Mouse (Mus musculus) spleen, postnatal 14 days (tissue): Measurements from ENCODE around the gene Gtpbp2.

Experiments
- DNase-seq, 2 experiments: peaks; one replicate each; pipeline ENCODE4 v3.0.0; 2021 to 2022; ENCODE audit warnings: low spot score in 2 of 2

Gene Gtpbp2

DNA sequence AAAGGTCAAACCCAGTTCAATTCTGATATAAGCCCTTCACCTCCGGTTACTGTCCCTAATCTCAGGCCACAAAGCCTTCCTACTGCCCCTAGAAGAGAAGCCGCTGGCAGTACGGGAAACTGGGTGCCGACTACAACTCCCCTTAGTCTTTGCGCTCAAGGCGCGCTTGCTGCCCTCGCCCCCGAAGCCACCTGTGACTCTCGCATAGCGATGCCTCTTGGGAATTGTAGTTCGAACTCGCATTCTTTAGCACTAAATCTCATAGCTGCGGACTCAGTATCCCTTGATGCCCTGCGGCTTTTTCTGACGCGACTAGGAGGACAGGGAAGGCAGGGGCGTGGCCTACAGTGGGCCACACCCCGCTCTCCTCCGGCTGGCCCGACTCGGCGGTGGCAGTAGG lies at the start of gene Gtpbp2:
Gene Gtpbp2 (plus strand): TSS at position 347 of the 400 bp plus-strand sequence.
- DNase-seq: peak; percentile 86 to 92

DNA sequence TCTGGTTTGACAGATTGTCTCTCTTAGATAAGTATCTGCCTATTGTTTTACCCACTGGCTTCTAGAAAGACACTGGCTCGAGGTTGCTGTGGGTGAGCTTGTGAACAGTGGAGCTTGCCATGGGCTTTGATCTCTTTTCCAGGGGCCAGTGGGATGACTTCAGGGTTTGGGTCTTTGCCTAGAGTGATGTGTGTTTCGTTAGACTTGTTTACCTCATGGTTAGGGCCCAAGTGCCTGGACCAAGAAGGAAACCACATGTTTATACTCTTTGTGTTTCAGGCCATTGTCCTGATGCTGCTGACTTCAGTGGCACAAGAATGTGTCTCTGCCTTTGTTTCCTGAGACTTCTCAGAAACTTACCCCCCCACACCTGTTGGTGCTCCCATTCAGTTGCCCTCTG lies 45.3 kb upstream of the Gtpbp2 start:
- no peak for DNase-seq

DNA sequence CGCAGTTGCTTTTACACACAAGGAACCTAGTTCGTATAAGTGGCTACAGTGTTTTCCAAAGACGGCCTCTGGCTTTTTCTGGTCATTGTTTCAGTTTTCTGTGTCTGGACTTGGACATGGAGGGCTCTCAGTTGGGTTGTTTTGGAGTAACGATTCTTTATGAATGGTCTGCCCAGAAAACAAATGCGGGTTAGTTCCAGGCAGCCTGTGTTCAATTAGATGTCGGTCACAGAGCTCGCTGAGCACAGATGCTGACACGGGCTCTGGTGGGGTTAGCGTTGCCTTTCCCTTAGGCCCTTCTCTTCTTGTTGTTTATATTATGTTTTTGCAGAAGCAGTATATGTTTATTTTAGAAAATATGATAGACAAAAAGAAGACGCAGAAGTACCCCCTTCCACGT lies 44.7 kb upstream of the Gtpbp2 start:
- no peak for DNase-seq

DNA sequence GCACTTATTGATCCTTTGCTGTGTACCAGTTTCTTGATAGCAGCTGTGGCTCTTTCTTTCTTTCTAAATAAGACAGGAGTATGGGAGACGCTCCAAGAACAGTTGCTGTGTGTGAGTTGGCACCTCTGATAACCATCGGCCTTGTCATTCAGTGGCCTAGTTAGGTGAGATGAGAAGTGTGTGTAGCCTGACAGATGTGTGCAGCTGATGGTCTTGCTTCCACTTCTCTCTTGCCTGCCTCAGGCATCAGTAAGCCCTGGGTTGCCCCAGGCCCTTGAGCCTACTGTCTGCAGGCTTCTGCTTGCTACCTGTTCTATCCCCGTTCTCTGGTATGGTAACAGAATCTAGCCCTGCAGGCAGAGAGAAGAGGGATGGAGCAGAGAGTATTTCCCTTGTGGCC lies 44.0 kb upstream of the Gtpbp2 start:
- no peak for DNase-seq

DNA sequence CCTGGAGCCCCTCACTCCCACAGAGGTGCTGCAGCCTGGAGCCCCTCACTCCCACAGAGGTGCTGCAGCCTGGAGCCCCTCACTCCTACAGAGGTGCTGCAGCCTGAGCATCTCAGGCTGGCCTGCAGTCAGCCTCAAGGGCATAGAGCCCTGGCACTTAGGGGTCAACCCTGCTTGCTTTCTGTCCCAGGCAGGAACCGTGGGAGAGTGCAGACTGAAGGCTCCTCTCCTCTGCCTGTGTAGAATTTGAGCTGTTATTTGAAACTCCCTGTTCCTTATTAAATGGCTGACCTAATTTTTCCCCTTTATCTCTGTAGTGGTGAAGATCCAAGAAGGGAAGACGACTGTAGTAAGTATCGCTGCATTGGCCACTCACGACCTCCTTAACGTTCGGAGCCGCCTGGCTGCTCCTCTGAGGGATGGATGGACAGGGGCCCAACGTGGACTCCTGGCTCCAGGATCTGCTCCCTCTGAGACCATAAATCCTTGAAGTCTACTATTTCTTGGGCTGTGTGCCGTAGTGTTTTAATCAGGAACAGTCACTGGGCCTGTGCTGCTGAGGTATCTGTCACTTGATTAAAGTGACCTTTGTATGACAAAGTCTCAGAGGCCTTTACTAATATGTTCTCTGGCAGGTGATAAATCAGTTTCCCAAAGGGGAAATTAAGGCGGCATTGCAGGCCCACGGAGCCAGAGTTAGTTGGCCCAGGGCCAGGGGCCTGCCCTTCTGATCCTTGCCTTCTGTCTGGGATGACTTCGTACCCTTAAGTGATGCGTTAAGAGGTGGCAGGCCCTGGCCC lies 43.0 kb upstream of the Gtpbp2 start:
- DNase-seq: no peak

DNA sequence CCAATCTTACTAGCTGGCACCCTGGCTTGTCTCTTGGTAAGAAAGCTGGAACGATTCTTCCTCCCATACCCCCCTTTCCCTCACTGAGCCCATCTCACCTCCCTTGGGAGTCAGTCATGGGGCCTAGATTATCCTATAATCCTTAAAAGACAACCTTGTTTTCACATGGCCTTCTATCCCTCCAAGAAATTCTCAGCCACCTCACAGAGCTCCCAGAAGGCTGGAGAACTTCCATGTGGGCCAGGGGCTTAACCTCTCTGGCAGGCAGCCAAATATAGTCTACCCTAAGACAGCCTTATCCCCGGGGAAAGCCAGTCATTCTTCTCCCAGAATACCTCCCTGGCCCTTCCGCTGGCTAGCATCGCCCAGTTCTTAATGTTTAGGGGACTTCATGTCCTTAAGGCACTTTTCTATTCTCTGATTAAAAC lies 42.4 kb upstream of the Gtpbp2 start:
- no peak for DNase-seq

DNA sequence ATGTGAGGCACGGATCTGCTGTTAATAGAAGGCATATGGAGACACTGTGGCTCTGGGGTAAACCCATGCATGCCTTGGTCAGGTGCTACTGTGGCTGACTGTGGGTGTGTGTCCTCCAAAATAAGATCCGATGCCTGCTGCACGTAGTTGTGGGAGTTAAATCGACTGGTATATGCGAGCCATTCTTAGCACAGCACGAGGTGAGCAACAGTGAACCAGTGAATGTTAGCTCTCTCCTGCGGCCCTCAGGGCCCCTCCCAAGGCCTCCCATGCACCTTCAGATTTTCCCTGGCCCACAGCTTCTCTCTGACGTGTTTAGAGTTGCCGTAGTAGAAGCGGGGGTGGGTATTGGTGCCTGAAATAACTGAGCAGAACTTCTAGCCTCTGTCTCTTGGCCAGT lies 41.2 kb upstream of the Gtpbp2 start:
- no peak for DNase-seq

DNA sequence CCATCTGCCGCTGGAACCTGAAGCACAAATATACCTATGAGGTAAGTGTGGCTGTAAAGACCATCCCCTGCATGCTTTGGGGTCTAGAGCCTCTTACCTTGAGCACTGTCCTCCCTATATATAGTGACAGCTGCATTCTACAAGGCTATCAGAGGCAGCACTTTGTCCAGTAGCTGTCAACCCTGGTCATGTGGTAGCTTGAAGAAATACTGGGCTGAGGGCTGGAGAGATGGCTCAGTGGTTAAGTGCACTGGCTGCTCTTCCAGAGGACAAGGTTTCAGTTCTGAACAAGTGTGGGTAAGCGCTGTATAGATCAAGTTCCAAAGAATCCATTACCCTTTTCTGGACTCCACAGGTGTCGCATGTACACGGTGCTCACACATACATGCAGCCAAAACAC lies 38.0 kb upstream of the Gtpbp2 start:
- no peak for DNase-seq

DNA sequence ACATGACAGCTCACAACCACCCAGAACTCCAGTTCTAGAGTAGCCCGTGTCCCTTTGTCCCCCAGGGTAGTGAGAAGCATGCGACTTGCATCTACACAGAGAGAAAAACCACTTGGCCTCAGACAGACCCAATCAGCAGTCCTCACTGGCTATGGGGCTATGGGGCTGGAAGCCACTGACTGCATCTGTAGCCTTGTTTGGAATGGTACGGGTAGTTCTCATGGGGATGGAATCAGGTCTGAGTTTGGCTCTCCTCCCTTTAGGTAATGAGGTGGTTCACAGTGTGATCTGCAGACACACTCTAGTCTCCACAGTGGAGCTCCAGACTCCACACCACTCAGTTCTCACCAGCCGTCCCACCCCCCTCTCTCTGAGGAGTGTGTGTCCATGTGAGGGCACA lies 37.5 kb upstream of the Gtpbp2 start:
- no peak for DNase-seq

DNA sequence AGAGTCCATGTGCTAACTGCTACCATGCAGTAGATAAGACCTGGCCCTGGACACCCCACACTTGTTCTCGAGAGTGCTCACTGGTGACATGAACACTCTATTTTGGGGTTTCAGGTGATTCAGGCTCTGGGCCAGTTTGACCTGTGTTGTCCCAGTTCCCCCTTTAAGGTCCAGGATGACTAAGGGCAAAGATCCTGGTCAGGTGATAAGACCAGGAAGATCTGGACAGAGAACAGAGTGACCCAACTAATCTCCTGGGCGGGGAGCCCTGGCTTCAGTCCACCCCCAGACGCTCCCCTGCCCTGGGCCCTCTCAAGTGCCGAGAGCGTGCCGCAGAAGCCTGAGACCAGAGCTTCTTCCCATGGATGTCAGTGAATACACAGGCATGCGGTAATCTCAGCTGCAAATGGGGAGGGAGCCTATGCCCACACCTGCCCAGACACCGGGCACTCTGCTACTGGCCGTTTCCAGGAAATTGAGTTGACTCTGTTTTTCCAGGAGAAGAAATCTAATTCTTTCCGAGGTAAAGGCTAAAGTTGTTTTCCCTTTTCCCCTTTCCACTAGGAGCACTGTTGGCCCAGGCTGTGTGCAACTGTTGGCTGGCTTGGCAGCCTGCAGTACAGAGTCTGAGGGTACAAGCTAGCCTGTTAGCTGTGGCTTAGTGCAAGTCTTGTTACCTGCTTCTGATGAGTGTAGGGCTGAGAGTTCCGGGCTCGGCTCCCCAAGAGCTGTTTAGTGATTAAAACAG lies 36.7 kb upstream of the Gtpbp2 start:
- no peak for DNase-seq

DNA sequence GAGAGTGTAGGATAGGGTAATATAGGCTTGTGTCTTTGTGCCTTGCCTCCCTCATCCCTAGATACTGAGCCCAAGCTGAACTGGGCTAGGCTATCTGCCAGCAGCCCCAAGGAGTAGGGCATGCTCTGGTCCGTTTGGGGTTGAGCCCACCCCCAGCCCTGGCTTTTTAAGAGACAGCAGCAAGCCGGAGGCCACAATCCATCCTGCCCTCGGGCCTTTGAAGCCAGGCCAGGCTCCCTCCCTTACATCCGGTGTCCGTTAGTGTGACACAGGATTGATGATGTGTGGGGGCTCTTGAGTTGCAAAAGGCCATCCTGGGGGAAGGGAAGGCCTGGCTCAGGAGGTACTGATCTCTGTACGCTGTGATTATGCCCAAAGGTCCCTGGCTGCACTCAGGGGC lies 34.2 kb upstream of the Gtpbp2 start:
- no peak for DNase-seq

DNA sequence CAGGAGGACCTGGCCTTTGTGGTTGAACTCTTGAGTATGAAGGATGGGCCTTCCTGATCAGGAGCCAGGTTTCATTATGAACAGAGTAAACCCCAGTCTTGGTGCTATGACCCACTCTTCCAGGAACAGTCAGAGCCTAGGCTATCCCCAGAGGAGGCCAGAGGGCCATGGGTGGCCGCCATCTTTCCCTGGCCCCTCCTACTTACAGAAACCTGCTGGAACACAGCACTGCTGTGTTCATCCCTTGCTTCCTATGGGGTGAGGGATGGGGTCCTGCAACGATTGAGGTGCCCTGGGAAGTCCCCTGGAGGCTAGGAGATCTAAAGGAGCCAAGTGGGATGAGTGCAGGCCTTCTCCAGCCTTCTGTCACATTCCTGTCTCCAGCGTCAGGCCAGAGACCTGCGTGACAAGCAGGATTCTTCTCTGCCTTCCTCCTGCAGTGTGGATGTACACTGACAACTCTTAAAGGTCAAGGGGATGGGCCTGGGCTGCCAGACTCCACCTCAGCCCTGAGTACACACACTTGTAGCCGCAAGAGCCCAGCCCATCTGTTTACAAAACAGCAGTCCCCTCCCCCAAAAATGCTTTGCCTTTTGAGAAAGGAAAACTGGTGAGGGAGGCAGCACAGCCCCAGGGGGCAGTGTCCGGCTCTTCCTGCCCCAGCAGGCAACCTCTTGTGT lies 32.9 kb upstream of the Gtpbp2 start:
- DNase-seq: no peak

DNA sequence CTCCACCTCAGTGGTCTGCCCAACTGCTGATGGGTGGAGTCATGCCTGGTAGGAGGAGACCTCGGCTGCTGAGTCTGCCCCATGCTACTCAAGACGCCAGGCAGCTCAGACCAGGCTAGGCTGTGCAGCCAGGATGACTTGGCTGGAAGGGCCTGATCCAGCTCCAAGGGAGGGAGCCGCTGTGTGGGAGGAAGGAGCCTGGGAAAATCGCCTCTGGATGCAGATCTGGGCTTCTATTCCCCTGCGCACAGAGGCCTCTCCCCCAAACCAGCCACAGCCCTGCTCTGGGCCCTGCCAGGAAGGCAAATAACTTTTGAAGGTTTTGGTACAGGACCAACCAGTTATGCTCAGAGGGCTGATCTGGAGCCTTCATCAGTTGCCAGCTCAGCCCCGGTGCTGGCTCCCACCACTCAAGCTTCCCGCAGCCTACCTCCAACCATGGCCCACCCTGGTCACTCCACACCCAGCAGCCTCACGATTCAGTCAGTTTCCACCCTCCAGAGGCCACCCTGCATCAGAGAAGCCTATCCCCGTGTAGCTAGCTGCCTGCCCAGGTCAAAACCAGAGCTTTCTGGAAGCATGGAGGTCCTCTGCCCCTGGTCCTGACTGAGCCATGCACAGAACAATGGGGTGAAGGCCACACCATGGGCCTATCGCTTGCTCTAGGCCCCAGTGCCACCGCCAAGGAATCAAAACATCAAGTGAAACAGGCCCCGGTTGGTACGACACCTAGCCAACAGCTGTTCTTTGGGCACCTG lies 30.9 kb upstream of the Gtpbp2 start:
- no peak for DNase-seq

DNA sequence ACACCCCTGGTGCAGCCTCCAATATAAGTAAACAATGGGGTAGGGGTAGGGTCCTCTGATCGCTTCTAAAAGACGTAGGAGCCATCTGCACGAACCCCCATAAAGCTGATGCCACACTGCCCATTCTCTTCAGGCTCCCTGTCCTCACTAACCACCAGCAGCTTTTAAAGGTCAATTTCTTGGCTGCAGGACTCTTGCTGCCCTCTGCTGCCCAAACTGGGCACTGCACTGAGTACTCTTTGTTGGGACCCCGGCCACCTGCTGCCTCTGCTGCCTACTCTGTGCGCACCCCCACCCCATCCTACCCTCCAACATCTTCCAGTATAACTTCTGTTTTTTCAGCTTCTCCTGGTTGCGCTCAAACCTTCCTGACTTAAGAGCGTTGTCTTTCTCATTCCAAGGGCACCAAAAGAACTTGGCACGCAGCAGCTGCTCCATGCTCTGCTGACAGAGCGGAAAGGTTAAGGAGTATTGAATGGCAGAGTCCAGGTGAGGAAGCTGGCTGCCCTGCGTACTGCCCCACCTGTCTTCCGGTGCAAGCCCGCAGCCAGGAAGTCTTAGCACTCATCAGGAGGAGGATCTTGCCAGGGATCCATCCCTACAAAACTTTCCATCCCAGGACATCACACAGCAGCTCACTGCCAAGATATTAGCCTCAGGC lies 28.6 kb upstream of the Gtpbp2 start:
- DNase-seq: peak; percentile 54 to 70

DNA sequence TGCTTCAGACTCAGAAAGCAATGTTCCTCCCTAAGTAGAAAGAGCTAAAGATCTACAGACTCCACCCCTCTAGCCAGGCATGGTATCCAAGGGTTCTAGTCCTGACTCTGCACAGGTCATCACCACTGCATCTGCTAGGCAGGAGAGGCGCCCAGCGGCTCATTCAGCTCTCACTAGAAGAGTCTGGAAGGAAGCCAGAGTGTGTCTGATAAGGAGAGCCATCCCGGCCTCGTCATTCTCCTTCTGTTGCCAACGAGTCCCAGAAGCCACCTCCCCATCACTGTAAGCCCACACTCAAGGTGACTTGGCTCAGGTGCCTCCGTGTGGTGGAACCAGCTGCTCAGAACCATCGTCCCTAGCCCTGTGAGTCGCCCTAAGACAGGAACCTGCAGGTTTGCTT lies 28.0 kb upstream of the Gtpbp2 start:
- no peak for DNase-seq

DNA sequence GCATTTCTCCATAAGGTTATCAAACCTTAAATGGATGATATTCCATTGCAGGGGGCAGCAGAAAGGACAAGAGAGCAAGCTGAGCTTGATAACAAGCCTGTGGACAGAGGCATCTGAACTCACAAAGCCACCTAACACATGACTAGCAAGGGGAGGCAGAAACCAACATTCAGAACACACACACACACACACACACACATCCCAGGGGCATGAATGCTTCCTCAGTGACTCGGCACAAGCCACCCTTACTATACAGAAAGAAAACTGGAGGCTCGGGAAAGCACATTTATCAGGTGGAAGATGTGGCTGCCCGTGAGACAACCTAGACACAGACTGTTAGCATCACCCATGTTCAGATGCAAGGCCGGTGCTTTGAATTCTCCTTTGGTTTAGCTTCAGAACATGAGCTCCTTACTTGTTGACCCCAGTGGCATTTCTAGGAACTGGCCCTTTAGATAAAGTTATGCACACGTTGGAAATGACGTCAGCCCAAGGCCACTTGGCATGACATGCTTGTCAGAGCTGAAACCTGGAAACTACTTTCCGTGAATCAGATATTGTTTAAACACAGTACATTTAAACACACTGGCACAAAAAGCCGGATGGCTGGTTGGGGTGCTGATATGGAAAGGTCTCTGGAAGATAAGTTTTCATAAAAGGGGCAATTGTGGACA lies 22.1 kb upstream of the Gtpbp2 start:
- DNase-seq: no peak

DNA sequence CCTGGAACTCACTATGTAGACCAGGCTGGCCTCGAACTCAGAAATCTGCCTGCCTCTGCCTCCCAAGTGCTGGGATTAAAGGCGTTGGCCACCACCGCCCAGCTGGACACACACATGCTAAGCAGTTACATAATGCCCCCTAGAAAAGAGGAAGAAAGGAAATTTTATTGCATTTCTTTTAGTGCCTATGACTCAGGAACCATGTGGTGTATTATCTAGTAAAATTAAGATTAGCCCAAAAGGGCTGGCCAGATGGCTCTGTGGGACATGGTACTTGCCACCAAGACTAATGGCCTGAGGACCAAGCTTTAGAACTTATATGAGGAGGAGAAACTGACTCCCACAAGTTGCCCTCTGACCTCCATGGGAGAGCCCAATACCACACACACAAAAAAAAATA lies 21.0 kb upstream of the Gtpbp2 start:
- DNase-seq: no peak

DNA sequence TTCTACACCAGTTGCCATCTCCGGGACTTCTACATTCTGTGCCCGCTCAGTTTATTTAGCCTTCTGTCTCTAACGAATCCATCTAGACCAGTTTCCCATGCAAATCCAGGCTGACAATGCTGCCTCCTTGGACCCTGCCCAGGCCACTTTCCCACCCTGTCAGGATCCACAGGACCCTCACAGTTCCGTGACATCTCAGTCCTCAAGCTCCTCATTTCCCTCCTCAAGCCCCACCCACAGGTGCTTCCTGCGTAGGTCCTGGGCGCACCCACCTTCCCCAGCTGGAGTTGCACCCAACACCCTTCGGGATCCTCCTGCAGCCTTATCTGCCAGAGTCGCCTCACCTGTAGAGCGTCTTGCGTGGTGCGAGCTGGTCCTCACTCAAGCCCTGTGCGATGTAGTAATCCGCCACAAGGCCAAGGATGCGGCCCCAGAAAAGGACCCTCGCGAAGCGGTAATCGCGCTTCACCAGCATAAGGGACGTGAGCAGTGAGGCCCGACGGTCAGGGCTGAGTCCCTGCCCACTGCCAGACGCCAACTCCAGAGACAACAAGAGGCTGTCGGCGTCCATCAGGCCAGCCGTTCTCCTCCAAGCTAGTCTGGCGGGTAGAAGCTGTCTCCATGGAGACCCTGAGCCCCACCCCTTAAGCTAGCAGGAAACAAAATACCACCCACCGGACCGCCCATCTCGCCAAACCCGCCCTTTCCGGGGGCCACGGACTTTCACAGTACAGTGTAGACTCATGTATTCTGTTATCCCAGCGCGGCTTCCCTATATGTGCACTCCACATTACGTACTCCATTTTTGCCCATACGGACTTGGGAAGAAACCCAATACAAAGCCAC lies 17.0 kb upstream of the Gtpbp2 start, which contains the start of gene Rsph9:
Gene Rsph9 (minus strand): TSS at position 639 of the 846 bp plus-strand sequence.
- peak; percentile 64 to 74 for DNase-seq

DNA sequence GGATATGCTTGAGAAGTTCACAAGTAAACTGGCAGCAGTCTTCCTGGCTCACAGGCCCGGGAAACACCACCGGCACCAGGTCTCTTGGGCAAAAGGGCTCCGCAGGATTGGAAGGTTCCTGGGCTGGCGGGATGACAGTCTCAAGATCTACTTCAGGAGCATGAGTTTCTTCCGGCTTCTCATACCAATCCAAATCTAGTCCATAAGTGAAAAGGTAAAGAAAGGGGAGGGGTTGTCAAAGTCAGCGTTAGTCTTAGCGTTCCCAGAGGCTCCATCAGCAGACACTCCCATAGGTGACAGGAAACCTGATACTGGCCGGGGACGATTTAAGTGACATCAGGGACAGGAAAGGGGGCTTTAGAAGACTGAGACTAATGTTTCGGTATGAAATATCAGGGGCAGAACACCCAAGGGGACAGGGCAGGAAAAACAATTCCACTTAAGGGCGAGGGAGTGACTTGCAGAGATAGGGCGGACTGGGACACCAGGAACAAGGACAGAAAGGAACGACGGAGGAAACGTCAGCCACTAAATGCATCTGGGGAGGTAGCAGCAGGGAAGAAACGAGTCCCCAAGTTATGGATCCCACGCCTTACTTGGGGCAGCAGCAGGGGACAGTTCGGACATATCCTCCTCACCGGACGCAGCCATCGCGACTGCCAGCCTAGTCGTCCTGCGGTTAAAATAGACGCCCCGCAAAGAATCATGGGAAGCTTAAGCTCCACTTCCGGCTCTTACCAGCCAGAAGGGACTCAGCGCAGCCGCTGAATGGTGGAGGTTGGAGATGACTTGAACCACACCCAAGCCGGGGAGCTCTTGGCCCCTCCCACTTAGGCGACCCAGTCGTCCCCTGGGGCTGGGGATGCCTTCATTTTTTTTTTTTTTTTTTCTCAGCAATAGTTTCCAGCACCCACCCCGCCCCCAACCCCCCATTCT lies 7.7 kb upstream of the Gtpbp2 start, which contains the start of gene Mad2l1bp:
Gene Mad2l1bp (minus strand): TSS at position 707 of the 936 bp plus-strand sequence.
- DNase-seq: peak; percentile 80 to 85
